Mouse (Mus musculus) liver, embryonic 12.5 days (tissue): Measurements from ENCODE around the gene Ptn. TPM values are rescaled to one million over a fixed set of nuclear protein-coding genes. Genes with fewer than 3 reads are reported as not detected.

Experiments used
- ATAC-seq: fragments of 200-750 bp; cut with Nextera tagmentation; 2 replicates; pipeline ENCODE4 v1.8.0; 2017; ENCODE audit warnings: moderate number of reproducible peaks, mild to moderate bottlenecking, moderate library complexity
- H3K27ac ChIP-seq: fragments of 300-500 bp; sonication (generic); 2 replicates; pipeline ENCODE4 v1.5.1; 2016; ENCODE audit warnings: mild to moderate bottlenecking
- H3K27me3 ChIP-seq: fragments of 300-500 bp; sonication (generic); replicated peaks from 2 replicates; pipeline ENCODE4 v1.6.1; 2016; ENCODE audit warnings: mild to moderate bottlenecking, moderate library complexity
- H3K36me3 ChIP-seq: fragments of 300-500 bp; sonication (generic); 2 replicates; pipeline ENCODE4 v1.6.1; 2016; ENCODE audit warnings: mild to moderate bottlenecking, moderate library complexity
- H3K4me1 ChIP-seq: fragments of 300-500 bp; sonication (generic); 2 replicates; pipeline ENCODE4 v1.6.1; 2016
- H3K4me2 ChIP-seq: fragments of 300-500 bp; sonication (generic); 2 replicates; pipeline ENCODE4 v1.6.1; 2016; ENCODE audit warnings: mild to moderate bottlenecking, moderate library complexity
- H3K4me3 ChIP-seq: fragments of 300-500 bp; sonication (generic); 2 replicates; pipeline ENCODE4 v1.5.1; 2016; ENCODE audit warnings: mild to moderate bottlenecking, moderate library complexity
- H3K9ac ChIP-seq: fragments of 300-500 bp; sonication (generic); 2 replicates; pipeline ENCODE4 v1.6.1; 2016; ENCODE audit warnings: mild to moderate bottlenecking, moderate library complexity
- H3K9me3 ChIP-seq: fragments of 300-500 bp; sonication (generic); replicated peaks from 2 replicates; pipeline ENCODE4 v1.6.1; 2016; ENCODE audit warnings: mild to moderate bottlenecking, moderate library complexity
- WGBS: fragments of 180-500 bp; shearing (Covaris S2); methylation state at CpG from one replicate; pipeline ENCODE4 v1.1.7; 2016; ENCODE audit not compliant: insufficient replicate concordance; 5-methylcytosine and 5-hydroxymethylcytosine counted together
- polyA plus RNA-seq: library from polyadenylated mRNA; unstranded; fragments of >200 nt; fragmentation: Nextera tagmentation; extraction: Ambion mirVana; gene quantifications from 2 replicates; pipeline ENCODE4 v1.2.1, GENCODE M21; 2016

Ptn gene
- polyA plus RNA-seq, 1 experiment from 2014 or later = 59.8 TPM

GRCm38 (mm10) chr6:36728079-36728478 is 81.9 kb downstream of the Ptn start:
- Histone ChIP-seq H3K27me3 (no peaks in the 10 kb centered on the region), H3K4me3 (no peak overlapping the region), H3K27ac (no peak overlapping the region), H3K9ac (no peak overlapping the region), H3K36me3 (peaks cover 13% of the 10 kb centered on the region), H3K9me3 (no peaks in the 10 kb centered on the region; the same call in 1 of the 2 replicates), H3K4me2 (no peak overlapping the region), H3K4me1 (no peaks in the 10 kb centered on the region)
- WGBS = 57% methylated on average over 7 of the region's 7 CpGs
- ATAC-seq = no peak

- 46% methylated on average over 3 of the region's 3 CpGs for WGBS
- H3K36me3 ChIP-seq = no peaks in the 10 kb centered on the region
- H3K4me3 ChIP-seq = no peak overlapping the region
- no peaks in the 10 kb centered on the region for H3K9me3 ChIP-seq
- H3K4me1 ChIP-seq = no peaks in the 10 kb centered on the region
- H3K9ac ChIP-seq = no peak overlapping the region
- no peak overlapping the region for H3K4me2 ChIP-seq
- H3K27me3 ChIP-seq = no peaks in the 10 kb centered on the region
- H3K27ac ChIP-seq = no peak overlapping the region
- no peak for ATAC-seq
Observed at GRCm38 (mm10) chr6:36725509-36726160, 84.4 kb downstream of the Ptn start.

- Histone ChIP-seq H3K4me3 (no peak overlapping the region), H3K27ac (no peak overlapping the region), H3K36me3 (no peaks in the 10 kb centered on the region), H3K27me3 (no peaks in the 10 kb centered on the region), H3K4me1 (no peaks in the 10 kb centered on the region), H3K9me3 (no peaks in the 10 kb centered on the region), H3K9ac (no peak overlapping the region), H3K4me2 (no peak overlapping the region)
- ATAC-seq = no peak
- WGBS = 62% methylated on average over 5 of the region's 5 CpGs
Observed at GRCm38 (mm10) chr6:36722769-36723549, 87.1 kb downstream of the Ptn start.

- ATAC-seq = no peak
- 79% methylated on average over 4 of the region's 4 CpGs for WGBS
- no peak overlapping the region for H3K4me3 ChIP-seq
- no peaks in the 10 kb centered on the region for H3K27me3 ChIP-seq
- no peaks in the 10 kb centered on the region for H3K9me3 ChIP-seq
- H3K36me3 ChIP-seq = no peaks in the 10 kb centered on the region
- H3K9ac ChIP-seq = no peak overlapping the region
- H3K27ac ChIP-seq = no peak overlapping the region
- H3K4me1 ChIP-seq = no peaks in the 10 kb centered on the region
- H3K4me2 ChIP-seq = no peak overlapping the region
Observed at GRCm38 (mm10) chr6:36713329-36713728, 96.7 kb downstream of the Ptn start.

GRCm38 (mm10) chr6:36695481-36695880 is 114.5 kb downstream of the Ptn start:
- no peak for ATAC-seq
- Histone ChIP-seq H3K9ac (no peak overlapping the region), H3K4me1 (no peaks in the 10 kb centered on the region), H3K9me3 (no peaks in the 10 kb centered on the region), H3K4me3 (no peak overlapping the region), H3K4me2 (no peak overlapping the region), H3K36me3 (no peaks in the 10 kb centered on the region), H3K27me3 (no peaks in the 10 kb centered on the region), H3K27ac (no peak overlapping the region)
- WGBS = 49% methylated on average over 3 of the region's 3 CpGs

- Histone ChIP-seq H3K27me3 (no peaks in the 10 kb centered on the region), H3K9me3 (no peaks in the 10 kb centered on the region), H3K27ac (no peak overlapping the region), H3K4me3 (no peak overlapping the region), H3K4me1 (no peaks in the 10 kb centered on the region), H3K4me2 (no peak overlapping the region), H3K36me3 (no peaks in the 10 kb centered on the region), H3K9ac (no peak overlapping the region)
- ATAC-seq = no peak
- 38% methylated on average over 1 of the region's 1 CpGs for WGBS
Observed at GRCm38 (mm10) chr6:36691497-36691896, 118.5 kb downstream of the Ptn start.

- 71% methylated on average over 4 of the region's 4 CpGs for WGBS
- ATAC-seq = no peak
- H3K36me3 ChIP-seq = no peaks in the 10 kb centered on the region
- H3K9me3 ChIP-seq = no peaks in the 10 kb centered on the region
- no peaks in the 10 kb centered on the region for H3K27me3 ChIP-seq
- no peak overlapping the region for H3K27ac ChIP-seq
- no peak overlapping the region for H3K9ac ChIP-seq
- H3K4me1 ChIP-seq = no peaks in the 10 kb centered on the region
- H3K4me2 ChIP-seq = no peak overlapping the region
- no peak overlapping the region for H3K4me3 ChIP-seq
Observed at GRCm38 (mm10) chr6:36690941-36691340, 119.1 kb downstream of the Ptn start.

GRCm38 (mm10) chr6:36676710-36677691 is 133.0 kb downstream of the Ptn start:
- Histone ChIP-seq H3K4me2 (no peak overlapping the region), H3K9ac (no peak overlapping the region), H3K9me3 (no peaks in the 10 kb centered on the region), H3K4me1 (no peaks in the 10 kb centered on the region), H3K36me3 (no peaks in the 10 kb centered on the region), H3K27ac (no peak overlapping the region), H3K4me3 (no peak overlapping the region), H3K27me3 (no peaks in the 10 kb centered on the region)
- ATAC-seq = no peak
- WGBS = 49% methylated on average over 8 of the region's 8 CpGs

- Histone ChIP-seq H3K4me3 (no peak overlapping the region), H3K9me3 (0 out of 2 replicates have a peak, but pooled peaks cover 3% of the 10 kb centered on the region), H3K27ac (no peak overlapping the region), H3K36me3 (no peaks in the 10 kb centered on the region), H3K4me2 (no peak overlapping the region), H3K27me3 (no peaks in the 10 kb centered on the region), H3K9ac (no peak overlapping the region), H3K4me1 (no peaks in the 10 kb centered on the region)
- ATAC-seq = no peak
- WGBS = 76% methylated on average over 11 of the region's 11 CpGs
Observed at GRCm38 (mm10) chr6:36672399-36673221, 137.4 kb downstream of the Ptn start.

GRCm38 (mm10) chr6:36671274-36671673 is 138.7 kb downstream of the Ptn start:
- ATAC-seq = no peak
- Histone ChIP-seq H3K36me3 (no peaks in the 10 kb centered on the region), H3K9me3 (0 out of 2 replicates have a peak, but pooled peaks cover 3% of the 10 kb centered on the region), H3K27me3 (no peaks in the 10 kb centered on the region), H3K4me1 (no peaks in the 10 kb centered on the region), H3K4me2 (no peak overlapping the region), H3K4me3 (no peak overlapping the region), H3K27ac (no peak overlapping the region), H3K9ac (no peak overlapping the region)
- WGBS = 78% methylated on average over 3 of the region's 3 CpGs
